Mouse (Mus musculus) forebrain, embryonic 12.5 days (tissue): ENCODE results near the gene Akr7a5. TPM values are rescaled to one million over a fixed set of nuclear protein-coding genes. Genes with fewer than 3 reads are reported as not detected.
A peak's percentile ranks its signal among the peaks of the same experiment; 100 is the strongest.

ENCODE experiments used
- ATAC-seq: fragments of 200-750 bp; cut with Nextera tagmentation; 2 replicates; pipeline ENCODE4 v1.8.0; 2017; ENCODE audit warnings: moderate TSS enrichment; ENCODE audit not compliant: low FRiP score
- H3K27ac ChIP-seq: fragments of 300-500 bp; sonication (generic); 2 replicates; pipeline ENCODE4 v1.5.1; 2016; ENCODE audit warnings: mild to moderate bottlenecking
- H3K27me3 ChIP-seq: fragments of 300-500 bp; sonication (generic); 2 replicates; pipeline ENCODE4 v1.6.1; 2016; ENCODE audit warnings: mild to moderate bottlenecking
- H3K36me3 ChIP-seq: fragments of 300-500 bp; sonication (generic); replicated peaks from 2 replicates; pipeline ENCODE4 v1.6.1; 2016; ENCODE audit warnings: mild to moderate bottlenecking
- H3K4me1 ChIP-seq: fragments of 300-500 bp; sonication (generic); 2 replicates; pipeline ENCODE4 v1.6.1; 2016
- H3K4me2 ChIP-seq: fragments of 300-500 bp; sonication (generic); 2 replicates; pipeline ENCODE4 v1.6.1; 2016; ENCODE audit warnings: mild to moderate bottlenecking, moderate library complexity
- H3K4me3 ChIP-seq: fragments of 300-500 bp; sonication (generic); replicated peaks from 2 replicates; pipeline ENCODE4 v1.5.1; 2016; ENCODE audit warnings: mild to moderate bottlenecking
- H3K9ac ChIP-seq: fragments of 300-500 bp; sonication (generic); 2 replicates; pipeline ENCODE4 v1.6.1; 2016; ENCODE audit warnings: mild to moderate bottlenecking
- H3K9me3 ChIP-seq: fragments of 300-500 bp; sonication (generic); 2 replicates; pipeline ENCODE4 v1.6.1; 2016
- WGBS: fragments of 180-500 bp; shearing (Covaris S2); methylation state at CpG from one replicate; pipeline ENCODE4 v1.1.7; 2016; 5-methylcytosine and 5-hydroxymethylcytosine counted together
- polyA plus RNA-seq: library from polyadenylated mRNA; unstranded; fragments of >200 nt; fragmentation: Nextera tagmentation; extraction: Ambion mirVana; gene quantifications from 2 replicates; pipeline ENCODE4 v1.2.1, GENCODE M21; 2016

Gene Akr7a5
- polyA plus RNA-seq, 1 experiment from 2014 or later: 78.1 TPM

DNA sequence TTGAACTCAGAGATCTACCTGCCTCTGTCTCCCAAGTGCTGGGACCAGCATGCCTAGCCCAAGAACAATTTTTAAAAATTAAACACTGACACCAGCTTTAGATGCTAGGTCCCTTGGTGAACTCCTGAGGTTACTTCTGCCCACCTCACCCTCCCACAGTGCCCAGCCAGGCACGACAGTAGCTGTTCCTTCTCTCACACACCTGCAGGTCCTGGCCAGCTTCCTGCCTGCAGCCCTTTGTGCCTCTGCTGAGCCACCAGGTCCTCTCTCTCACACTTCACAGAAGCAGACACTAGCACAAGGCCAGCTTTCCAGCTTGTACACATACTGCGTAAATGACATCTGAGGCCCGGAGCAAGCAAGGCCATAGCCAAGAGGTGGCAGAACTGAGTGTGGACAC lies 5.0 kb upstream of the Akr7a5 start:
- 0 out of 2 replicates have a peak, but pooled peaks cover 5% of the 10 kb centered on the region for H3K27me3 ChIP-seq
- ATAC-seq: no peak
- 94% methylated on average over 3 of the region's 3 CpGs for WGBS
- no peak overlapping the region for H3K27ac ChIP-seq
- peaks cover 18% of the 10 kb centered on the region for H3K36me3 ChIP-seq
- H3K4me2 ChIP-seq: no peak overlapping the region
- H3K4me3 ChIP-seq: no peak overlapping the region
- peaks cover 12% of the 10 kb centered on the region for H3K4me1 ChIP-seq
- H3K9ac ChIP-seq: no peak overlapping the region
- H3K9me3 ChIP-seq: no peaks in the 10 kb centered on the region

DNA sequence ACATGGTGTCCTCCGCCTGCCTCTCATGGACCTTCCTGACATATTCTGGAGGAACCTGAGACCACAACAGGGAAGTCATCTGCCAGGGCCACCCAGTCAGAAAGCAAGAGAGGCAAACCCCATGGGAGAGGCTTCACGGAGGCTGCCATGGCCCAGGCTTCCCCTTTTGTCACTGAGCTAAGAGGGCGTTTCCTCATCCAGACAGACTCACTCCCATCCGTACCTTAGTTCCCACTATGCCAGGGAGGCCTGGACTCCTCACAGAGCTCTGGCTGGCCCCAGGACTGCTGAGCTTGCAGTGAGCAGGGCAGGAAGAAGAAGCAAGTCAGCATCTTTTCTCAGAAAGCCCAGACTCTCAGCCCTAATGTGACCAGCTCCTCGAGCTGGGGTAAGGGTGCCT lies 2.6 kb upstream of the Akr7a5 start:
- Histone ChIP-seq H3K36me3 (peaks cover 3% of the 10 kb centered on the region), H3K4me3 (no peak overlapping the region), H3K9me3 (no peaks in the 10 kb centered on the region), H3K4me1 (peaks cover 26% of the 10 kb centered on the region), H3K27me3 (peaks cover 5% of the 10 kb centered on the region; the same call in 1 of the 2 replicates), H3K4me2 (no peak overlapping the region), H3K9ac (no peak overlapping the region), H3K27ac (no peak overlapping the region)
- no peak for ATAC-seq
- 90% methylated on average over 5 of the region's 5 CpGs for WGBS

DNA sequence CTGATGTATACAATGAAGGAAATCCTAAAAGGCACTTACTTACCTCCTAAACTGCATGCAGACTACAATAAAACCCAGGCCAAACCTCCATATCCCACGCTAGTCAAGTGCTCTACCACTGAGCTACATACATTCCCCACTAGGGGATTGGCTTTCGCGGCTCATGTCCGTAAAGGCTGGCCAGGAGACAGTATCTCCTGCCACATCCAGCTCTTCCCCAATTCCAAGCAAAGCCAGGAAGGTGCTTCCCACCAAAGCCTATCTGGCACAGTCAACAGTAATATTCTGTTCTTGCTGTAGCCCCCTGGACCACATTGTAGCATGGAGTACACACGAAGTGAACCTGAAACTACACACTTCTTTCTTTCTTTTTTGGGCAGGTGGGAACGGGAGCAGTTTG lies 893 bp upstream of the Akr7a5 start:
- Histone ChIP-seq H3K27me3 (peaks cover 5% of the 10 kb centered on the region; the same call in 1 of the 2 replicates), H3K27ac (no peak overlapping the region; the same call in 1 of the 2 replicates), H3K9ac (peak overlapping the region; percentile 91), H3K4me3 (peak overlapping the region; percentile 86), H3K4me1 (peaks cover 26% of the 10 kb centered on the region), H3K36me3 (peaks cover 11% of the 10 kb centered on the region), H3K9me3 (no peaks in the 10 kb centered on the region), H3K4me2 (peak overlapping the region; percentile 97)
- WGBS: 17% methylated on average over 6 of the region's 6 CpGs
- ATAC-seq: no peak

DNA sequence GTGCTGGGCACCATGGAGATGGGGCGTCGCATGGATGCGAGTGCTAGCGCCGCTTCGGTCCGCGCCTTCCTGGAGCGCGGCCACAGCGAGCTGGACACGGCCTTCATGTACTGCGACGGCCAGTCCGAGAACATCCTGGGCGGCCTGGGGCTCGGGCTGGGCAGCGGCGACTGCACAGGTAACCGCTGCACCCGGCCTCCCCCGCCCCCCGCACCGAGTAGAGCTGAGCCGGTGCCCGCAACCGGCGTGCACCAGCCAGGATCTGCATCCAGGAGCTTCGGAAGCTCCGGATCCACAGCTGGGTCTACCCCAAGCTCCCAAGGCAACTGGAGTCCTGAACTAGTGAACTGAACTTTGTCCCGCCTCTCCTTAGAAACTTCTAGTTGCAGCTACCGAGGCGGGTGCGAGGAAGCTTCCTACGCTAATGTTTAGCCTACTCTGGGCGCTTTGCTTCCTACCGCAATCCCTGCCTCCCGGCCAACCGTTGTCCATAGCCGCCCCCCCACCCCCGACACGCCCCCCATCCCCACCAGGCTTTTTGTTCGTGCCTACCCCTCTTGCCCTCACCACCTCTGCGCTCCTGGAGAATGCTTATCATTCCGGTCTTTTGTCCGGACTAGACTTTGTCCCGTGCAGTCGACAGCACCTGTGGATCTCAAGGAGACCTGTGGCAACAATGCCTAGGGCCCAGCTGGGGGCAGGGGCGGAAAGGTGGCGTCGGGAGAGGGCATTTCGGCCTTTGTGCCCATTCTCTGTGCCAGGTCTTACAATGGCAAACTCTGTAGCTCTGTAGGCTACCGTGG lies 556 bp downstream of the Akr7a5 start:
- under 1% methylated on average over 53 of the region's 53 CpGs for WGBS
- peak; percentile 79 for ATAC-seq
- peak overlapping the region; percentile 86 for H3K4me3 ChIP-seq

DNA sequence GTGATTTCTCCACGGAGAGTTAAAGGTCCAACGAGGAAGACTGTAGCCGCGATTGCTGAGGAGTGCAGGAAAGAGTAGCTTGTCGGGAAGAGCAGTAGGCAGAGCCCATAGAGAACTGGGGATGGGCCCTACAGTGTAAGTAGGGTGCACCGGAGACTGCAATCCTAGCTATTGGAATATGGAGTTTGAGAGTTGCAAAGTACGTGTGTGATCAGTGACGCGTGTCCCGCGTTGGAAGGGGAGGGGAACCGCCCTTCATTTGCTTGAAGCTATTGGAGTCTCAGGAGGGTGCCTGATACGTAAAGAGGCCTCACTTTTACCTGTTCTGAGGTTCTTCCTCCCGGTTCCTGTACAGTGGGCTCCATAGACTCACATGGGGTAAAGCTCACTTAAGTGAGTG lies 1.2 kb downstream of the Akr7a5 start:
- 24% methylated on average over 14 of the region's 14 CpGs for WGBS
- peak overlapping the region; percentile 91 for H3K9ac ChIP-seq
- peaks cover 22% of the 10 kb centered on the region for H3K36me3 ChIP-seq
- peaks cover 26% of the 10 kb centered on the region for H3K4me1 ChIP-seq
- no peak overlapping the region for H3K27ac ChIP-seq
- no peaks in the 10 kb centered on the region for H3K9me3 ChIP-seq
- peak overlapping the region; percentile 97 for H3K4me2 ChIP-seq
- ATAC-seq: no peak
- H3K27me3 ChIP-seq: peaks cover 5% of the 10 kb centered on the region; the same call in 1 of the 2 replicates
- peak overlapping the region; percentile 86 for H3K4me3 ChIP-seq

More for the DNA sequence above, 556 bp downstream of the Akr7a5 start:
- Histone ChIP-seq H3K27me3 (peaks cover 5% of the 10 kb centered on the region; the same call in 1 of the 2 replicates), H3K36me3 (peaks cover 22% of the 10 kb centered on the region), H3K27ac (peak overlapping the region; percentile 69; the same call in 1 of the 2 replicates), H3K4me2 (peak overlapping the region; percentile 97), H3K9ac (peak overlapping the region; percentile 91), H3K4me1 (peaks cover 26% of the 10 kb centered on the region), H3K9me3 (no peaks in the 10 kb centered on the region)

DNA sequence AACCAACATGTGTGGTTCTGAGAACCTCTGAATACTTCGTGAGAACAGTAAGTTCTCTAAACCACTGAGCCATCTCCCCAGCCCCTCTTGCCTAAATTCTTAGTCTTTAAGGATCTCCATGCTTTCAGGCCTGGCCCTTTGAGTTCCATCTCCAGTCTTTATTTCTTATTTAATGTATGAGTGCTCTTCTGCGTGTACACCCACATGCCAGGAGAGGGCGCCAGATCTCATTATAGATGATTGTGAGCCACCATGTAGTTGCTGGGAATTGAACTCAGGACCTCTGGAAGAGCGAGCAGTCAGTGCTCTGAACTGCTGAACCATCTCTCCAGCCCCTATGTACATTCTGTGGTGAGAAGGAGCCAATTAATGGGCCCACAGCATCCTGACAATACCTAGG lies 2.1 kb downstream of the Akr7a5 start:
- 61% methylated on average over 4 of the region's 4 CpGs for whole genome bisulfite sequencing
- no peaks in the 10 kb centered on the region for H3K9me3 ChIP-seq

DNA sequence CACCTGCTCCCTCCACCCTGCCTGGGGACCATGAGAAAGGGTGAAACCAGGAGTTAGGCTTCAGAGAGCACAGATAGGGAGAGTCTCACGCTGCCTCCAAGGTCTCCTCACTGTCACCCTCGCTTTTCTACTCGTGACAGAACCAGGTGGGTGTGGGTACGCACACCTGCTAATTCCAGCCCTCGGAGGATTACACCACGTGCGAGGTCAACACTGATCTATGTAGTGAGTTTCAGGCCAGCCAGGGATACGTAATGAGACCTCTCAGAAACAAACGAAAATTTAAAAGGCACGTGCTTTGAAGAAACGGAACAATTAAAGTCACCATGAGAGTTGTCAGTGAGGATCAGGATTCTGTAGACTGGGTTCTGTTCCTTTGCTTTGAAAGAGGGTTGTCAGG lies 7.9 kb downstream of the Akr7a5 start:
- H3K9ac ChIP-seq: no peak overlapping the region
- no peak overlapping the region for H3K4me2 ChIP-seq
- no peaks in the 10 kb centered on the region for H3K9me3 ChIP-seq
- peaks cover 50% of the 10 kb centered on the region for H3K36me3 ChIP-seq
- H3K4me1 ChIP-seq: no peaks in the 10 kb centered on the region
- no peak overlapping the region for H3K27ac ChIP-seq
- no peak for ATAC-seq
- no peaks in the 10 kb centered on the region for H3K27me3 ChIP-seq
- 92% methylated on average over 11 of the region's 11 CpGs for WGBS
- no peak overlapping the region for H3K4me3 ChIP-seq

More for the DNA sequence above, 2.1 kb downstream of the Akr7a5 start:
- no peak overlapping the region for H3K4me2 ChIP-seq
- peaks cover 5% of the 10 kb centered on the region; the same call in 1 of the 2 replicates for H3K27me3 ChIP-seq
- H3K9ac ChIP-seq: no peak overlapping the region
- H3K27ac ChIP-seq: no peak overlapping the region
- peaks cover 26% of the 10 kb centered on the region for H3K4me1 ChIP-seq
- peaks cover 31% of the 10 kb centered on the region for H3K36me3 ChIP-seq
- no peak for ATAC-seq
- no peak overlapping the region for H3K4me3 ChIP-seq

DNA sequence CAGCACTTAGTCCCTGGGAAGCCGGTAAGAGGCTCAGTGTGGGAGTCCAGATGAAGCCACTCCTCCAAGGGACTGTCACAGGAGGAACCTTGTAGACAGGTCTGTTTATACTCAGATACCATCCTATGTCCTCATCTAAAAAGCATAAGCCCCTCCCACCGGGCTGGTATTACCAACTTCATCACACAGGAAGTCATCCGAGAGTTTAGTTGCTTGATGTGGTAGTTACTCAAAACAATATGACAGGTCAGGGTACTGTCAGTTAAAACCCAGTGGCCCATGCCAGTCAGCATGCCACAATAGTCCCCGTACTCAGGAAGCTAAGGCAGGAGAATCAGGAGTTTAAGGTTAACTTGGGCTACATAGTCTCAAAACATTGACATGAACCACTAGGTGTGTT lies 9.2 kb downstream of the Akr7a5 start:
- 96% methylated on average over 4 of the region's 4 CpGs for WGBS
- Histone ChIP-seq H3K4me1 (no peaks in the 10 kb centered on the region), H3K27me3 (no peaks in the 10 kb centered on the region), H3K4me3 (no peak overlapping the region), H3K36me3 (peaks cover 41% of the 10 kb centered on the region), H3K9me3 (no peaks in the 10 kb centered on the region), H3K4me2 (no peak overlapping the region), H3K27ac (no peak overlapping the region), H3K9ac (no peak overlapping the region)
- ATAC-seq: no peak

DNA sequence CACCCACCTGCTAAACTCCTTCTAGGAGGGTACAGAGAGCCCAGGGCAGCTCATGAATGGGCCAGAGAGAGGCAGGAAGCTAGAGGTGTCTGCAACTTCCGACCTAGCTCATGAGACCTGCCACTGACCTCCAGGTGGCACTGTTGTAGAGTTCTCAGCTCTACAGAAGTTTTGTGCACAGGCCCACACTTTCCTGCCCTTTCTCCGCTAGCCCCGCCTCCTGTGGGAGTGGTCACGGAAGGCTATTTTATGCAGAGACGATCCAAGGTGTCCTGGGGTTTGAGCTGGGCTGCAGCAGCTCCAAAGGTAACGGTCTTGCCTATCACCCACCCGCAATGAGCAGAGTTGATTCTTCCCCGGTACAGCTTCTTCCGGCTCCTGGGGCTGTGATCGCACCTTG lies 20.1 kb downstream of the Akr7a5 start:
- peaks cover 6% of the 10 kb centered on the region; the same call in 1 of the 2 replicates for H3K27me3 ChIP-seq
- H3K4me2 ChIP-seq: peak overlapping the region; percentile 44
- ATAC-seq: no peak
- no peak overlapping the region for H3K9ac ChIP-seq
- 10% methylated on average over 10 of the region's 10 CpGs for WGBS
- no peaks in the 10 kb centered on the region for H3K9me3 ChIP-seq
- no peaks in the 10 kb centered on the region for H3K36me3 ChIP-seq
- H3K4me3 ChIP-seq: peak overlapping the region; percentile 19
- H3K27ac ChIP-seq: no peak overlapping the region
- H3K4me1 ChIP-seq: 0 out of 2 replicates have a peak, but pooled peaks cover 5% of the 10 kb centered on the region

DNA sequence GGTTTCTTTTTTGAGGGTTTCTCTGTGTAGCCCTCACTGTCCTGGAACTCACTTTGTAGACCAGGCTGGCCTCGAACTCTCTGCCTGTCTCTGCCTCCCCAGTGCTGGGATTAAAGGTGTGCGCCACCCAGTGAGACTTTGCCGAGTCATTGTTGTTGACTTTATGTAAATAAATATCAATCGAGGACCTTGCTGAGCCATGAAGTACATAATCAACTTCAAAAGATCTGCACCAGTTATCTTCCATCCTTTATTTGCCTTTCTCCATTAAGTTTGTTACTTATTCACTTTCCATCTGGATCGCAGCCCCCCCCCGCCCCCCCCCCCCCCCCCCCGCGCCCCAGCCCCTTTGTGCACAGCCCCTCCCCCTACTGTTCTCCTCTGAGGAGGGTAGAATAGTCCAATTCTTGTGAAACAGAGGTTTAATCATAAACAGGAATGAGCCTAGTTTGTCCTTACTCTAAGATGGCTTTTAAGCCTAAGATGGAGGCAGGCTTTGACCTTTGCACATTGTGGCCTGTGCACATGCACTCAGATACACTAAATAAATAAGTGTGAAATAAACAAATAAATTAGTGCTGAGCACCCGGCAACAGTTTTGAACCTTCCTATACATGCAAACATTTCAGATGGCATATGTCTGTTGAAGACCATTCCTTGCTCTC lies 24.2 kb downstream of the Akr7a5 start:
- WGBS: 80% methylated on average over 6 of the region's 9 CpGs
- Histone ChIP-seq H3K36me3 (no peaks in the 10 kb centered on the region), H3K4me1 (0 out of 2 replicates have a peak, but pooled peaks cover 5% of the 10 kb centered on the region), H3K9me3 (no peaks in the 10 kb centered on the region), H3K9ac (no peak overlapping the region), H3K4me3 (no peak overlapping the region), H3K27me3 (peaks cover 23% of the 10 kb centered on the region), H3K4me2 (no peak overlapping the region), H3K27ac (no peak overlapping the region)
- no peak for ATAC-seq

DNA sequence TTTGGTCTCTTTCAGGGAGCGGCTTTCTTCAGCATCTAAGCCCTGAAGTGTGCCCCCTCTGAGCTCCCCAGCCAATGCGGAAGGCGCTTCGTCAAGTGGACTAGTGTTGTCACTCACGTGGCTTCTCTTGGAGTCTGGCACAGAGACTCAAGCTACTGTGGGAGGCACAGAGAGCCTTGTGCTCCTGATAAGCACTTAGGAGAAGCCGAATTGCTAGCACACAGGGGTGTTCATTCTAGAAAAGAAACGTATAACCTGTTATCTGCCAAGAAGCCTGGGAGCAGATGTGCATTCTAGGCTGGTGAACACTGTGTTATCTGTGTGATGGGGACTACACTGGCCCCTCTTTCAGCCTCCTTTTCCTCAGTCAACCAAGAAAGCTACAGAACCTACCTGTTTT lies 25.0 kb downstream of the Akr7a5 start:
- WGBS: 77% methylated on average over 7 of the region's 7 CpGs
- no peak for ATAC-seq
- H3K4me3 ChIP-seq: no peak overlapping the region
- no peaks in the 10 kb centered on the region for H3K9me3 ChIP-seq
- peaks cover 23% of the 10 kb centered on the region for H3K27me3 ChIP-seq
- no peaks in the 10 kb centered on the region for H3K36me3 ChIP-seq
- no peak overlapping the region for H3K27ac ChIP-seq
- 0 out of 2 replicates have a peak, but pooled peaks cover 4% of the 10 kb centered on the region for H3K4me1 ChIP-seq
- H3K9ac ChIP-seq: no peak overlapping the region
- no peak overlapping the region for H3K4me2 ChIP-seq

DNA sequence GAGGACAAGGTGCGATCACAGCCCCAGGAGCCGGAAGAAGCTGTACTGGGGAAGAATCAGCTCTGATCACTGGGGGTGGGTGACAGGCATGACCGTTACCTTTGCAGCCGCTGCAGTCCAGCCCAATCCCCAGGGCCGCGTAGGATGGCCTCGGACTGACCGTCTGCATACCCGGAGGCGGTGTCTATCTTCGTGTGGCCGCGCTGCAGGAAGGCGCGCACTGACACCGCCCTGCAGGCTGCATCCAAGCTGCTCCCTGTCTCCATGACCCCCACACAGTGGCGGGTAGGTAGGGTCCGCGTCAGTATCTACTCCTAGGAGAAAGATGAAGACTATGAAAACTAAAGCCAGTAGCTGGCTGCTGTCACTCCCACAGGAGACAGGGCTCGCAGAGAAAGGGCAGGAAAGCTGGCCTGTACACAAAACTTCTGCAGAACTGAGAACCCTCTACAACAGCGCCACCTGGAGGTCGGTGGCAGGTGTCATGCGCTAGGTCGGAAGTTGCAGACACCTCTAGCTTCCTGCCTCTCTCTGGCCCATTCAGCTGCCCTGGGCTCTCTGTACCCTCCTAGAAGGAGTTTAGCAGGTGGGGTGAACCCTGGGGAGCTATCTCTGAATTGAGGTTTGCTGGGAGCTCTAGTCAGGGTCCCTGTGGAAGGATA lies 26.4 kb downstream of the Akr7a5 start:
- WGBS: 22% methylated on average over 24 of the region's 24 CpGs
- H3K4me1 ChIP-seq: no peaks in the 10 kb centered on the region
- no peaks in the 10 kb centered on the region for H3K36me3 ChIP-seq
- no peak for ATAC-seq
- peaks cover 23% of the 10 kb centered on the region for H3K27me3 ChIP-seq
- H3K27ac ChIP-seq: no peak overlapping the region
- peak overlapping the region; percentile 29 for H3K4me2 ChIP-seq
- 0 out of 2 replicates have a peak overlapping the region, but pooled peaks have one; percentile 11 for H3K4me3 ChIP-seq
- H3K9me3 ChIP-seq: no peaks in the 10 kb centered on the region
- H3K9ac ChIP-seq: peak overlapping the region; percentile 34; the same call in 1 of the 2 replicates
